ENCODE assay signal across 8 mouse cellular contexts in genomic region chr2:4400771-4401596, GRCm38 (mm10).
DNase-seq lines count a peak whose midpoint lies in the region; ATAC-seq and TF ChIP-seq lines count a peak whose summit lies in the region.

No protein-coding gene starts in this region.

- H3K4me3 ChIP-seq in ES-Bruce4 (ENCODE audit: low read depth, low read length), result peak overlapping the region; percentile 73
- peak overlapping the region; percentile 67 for H3K4me3 ChIP-seq in forebrain, embryonic 13.5 days
- H3K4me3 ChIP-seq in heart, embryonic 16.5 days (ENCODE audit: low read length), result peak overlapping the region; percentile 81
- H3K4me3 ChIP-seq in neural tube, embryonic 14.5 days (ENCODE audit: low read depth, low read length), result peak overlapping the region; percentile 69

- no peaks in the 10 kb centered on the region for H3K4me1 ChIP-seq in ES-Bruce4 (ENCODE audit: control insufficient read depth, insufficient read depth, low read length)
- H3K4me1 ChIP-seq in forebrain, embryonic 13.5 days, result peaks cover 50% of the 10 kb centered on the region
- peaks cover 8% of the 10 kb centered on the region; the same call in 1 of the 2 replicates for H3K4me1 ChIP-seq in heart, embryonic 16.5 days (ENCODE audit: control insufficient read depth, insufficient read depth, low read length)
- peaks cover 27% of the 10 kb centered on the region for H3K4me1 ChIP-seq in neural tube, embryonic 14.5 days (ENCODE audit: control insufficient read depth, insufficient read depth, low read length)

- TF ChIP-seq CTCF in ES-Bruce4 (IDR thresholded peaks at IDR 0.05; ENCODE audit: low read depth, low read length), result no peak

- no peaks in the 10 kb centered on the region; the same call in 1 of the 2 replicates for H3K9me3 ChIP-seq in ES-Bruce4 (replicated peaks; ENCODE audit: control insufficient read depth, insufficient read depth, low read length, poor library complexity, severe bottlenecking)
- H3K9me3 ChIP-seq in forebrain, embryonic 13.5 days (replicated peaks), result no peaks in the 10 kb centered on the region
- no peaks in the 10 kb centered on the region for H3K9me3 ChIP-seq in heart, embryonic 16.5 days (replicated peaks; ENCODE audit: control insufficient read depth, low read length)
- H3K9me3 ChIP-seq in neural tube, embryonic 14.5 days (ENCODE audit: control insufficient read depth, low read length), result no peaks in the 10 kb centered on the region

- H3K27me3 ChIP-seq in ES-Bruce4 (ENCODE audit: control insufficient read depth, insufficient read depth, low read length, poor library complexity, severe bottlenecking), result peaks cover 1% of the 10 kb centered on the region; the same call in 1 of the 2 replicates
- no peaks in the 10 kb centered on the region; the same call in 1 of the 2 replicates for H3K27me3 ChIP-seq in forebrain, embryonic 13.5 days
- H3K27me3 ChIP-seq in heart, embryonic 16.5 days (ENCODE audit: control insufficient read depth, insufficient read depth, low read length), result no peaks in the 10 kb centered on the region
- H3K27me3 ChIP-seq in neural tube, embryonic 14.5 days (ENCODE audit: control insufficient read depth, insufficient read depth, low read length), result no peaks in the 10 kb centered on the region

- no peak for TF ChIP-seq POLR2A in ES-Bruce4 (IDR thresholded peaks at IDR 0.05; ENCODE audit: insufficient read depth, low read length)

- peak; percentile 31 for ATAC-seq in cerebellum, adult (ENCODE audit: insufficient number of reproducible peaks, low FRiP score, low TSS enrichment)
- peak; percentile 84 for ATAC-seq in forebrain, embryonic 13.5 days
- ATAC-seq in heart, embryonic 16.5 days (replicated peaks; ENCODE audit: extremely low read depth, insufficient read depth, low FRiP score), result peak; percentile 74
- peak; percentile 81 for ATAC-seq in neural tube, embryonic 14.5 days (ENCODE audit: low read depth)

- H3K4me2 ChIP-seq in forebrain, embryonic 13.5 days, result peak overlapping the region; percentile 66
- H3K4me2 ChIP-seq in heart, embryonic 16.5 days (ENCODE audit: low read depth, low read length), result peak overlapping the region; percentile 91
- H3K4me2 ChIP-seq in neural tube, embryonic 14.5 days (ENCODE audit: low read depth, low read length), result peak overlapping the region; percentile 59

- no peak overlapping the region for H3K27ac ChIP-seq in ES-Bruce4 (ENCODE audit: insufficient read depth, low read length)
- H3K27ac ChIP-seq in forebrain, embryonic 13.5 days, result peak overlapping the region; percentile 97
- H3K27ac ChIP-seq in heart, embryonic 16.5 days (ENCODE audit: low read length), result peak overlapping the region; percentile 83
- peak overlapping the region; percentile 99 for H3K27ac ChIP-seq in neural tube, embryonic 14.5 days (ENCODE audit: low read depth, low read length)

- TF ChIP-seq EP300 in ES-Bruce4 (IDR thresholded peaks at IDR 0.05; ENCODE audit: insufficient read depth, low read depth, low read length), result no peak

- peak; percentile 43 to 69 for DNase-seq in kidney, postnatal 25 days
- DNase-seq in lung, adult 18-20 months, result peak; percentile 47 to 61
- peak; percentile 58 for DNase-seq in urinary bladder, adult 2 months (ENCODE audit: low spot score)

- WGBS in forebrain, embryonic 13.5 days, result under 1% methylated on average over 55 of the region's 74 CpGs
- WGBS in heart, embryonic 16.5 days, result 2% methylated on average over 61 of the region's 74 CpGs
- under 1% methylated on average over 51 of the region's 74 CpGs for WGBS in neural tube, embryonic 14.5 days

- H3K9ac ChIP-seq in ES-Bruce4 (ENCODE audit: low read depth, poor library complexity, severe bottlenecking), result peak overlapping the region; percentile 68
- peak overlapping the region; percentile 93 for H3K9ac ChIP-seq in forebrain, embryonic 13.5 days
- peak overlapping the region; percentile 89 for H3K9ac ChIP-seq in heart, embryonic 16.5 days (ENCODE audit: low read length)
- H3K9ac ChIP-seq in neural tube, embryonic 14.5 days (replicated peaks; ENCODE audit: low read depth, low read length), result peak overlapping the region; percentile 97

- no peaks in the 10 kb centered on the region for H3K36me3 ChIP-seq in ES-Bruce4 (ENCODE audit: control insufficient read depth, insufficient read depth, low read length, poor library complexity, severe bottlenecking)
- no peaks in the 10 kb centered on the region for H3K36me3 ChIP-seq in forebrain, embryonic 13.5 days (ENCODE audit: poor library complexity, severe bottlenecking)
- H3K36me3 ChIP-seq in heart, embryonic 16.5 days (ENCODE audit: control insufficient read depth, insufficient read depth), result no peaks in the 10 kb centered on the region
- no peaks in the 10 kb centered on the region for H3K36me3 ChIP-seq in neural tube, embryonic 14.5 days (ENCODE audit: control insufficient read depth, insufficient read depth, low read length)

Comparison
In these comparisons a context has a peak if more than half of its experiments do, and no peak if none do; other contexts are left out.
1. ATAC-seq: peak in every context shown above with its lines; median percentile 84 in forebrain, embryonic 13.5 days; 81 in neural tube, embryonic 14.5 days; 74 in heart, embryonic 16.5 days; 31 in cerebellum, adult.